Mouse (Mus musculus): Measurements from ENCODE around the gene Tnk1.

- TF ChIP-seq CTCF (IDR thresholded peaks at IDR 0.05) (no peak), EP300 (IDR thresholded peaks at IDR 0.05) (no peak)
These were observed 36.8 kb upstream of the Tnk1 start, which contains the start of gene Acap1 for GRCm38 (mm10) chr11:69895291-69895690.

Data from lung, postnatal 0 days (tissue).